Mouse (Mus musculus) MEL (cell line): ENCODE measurements around the gene Pip4p1. TPM values are rescaled to one million over a fixed set of nuclear protein-coding genes. Genes with fewer than 3 reads are reported as not detected.
"Not testable (repeated sequence)": the region's sequence is repeated elsewhere in the genome, so short reads cannot be mapped to it uniquely, and the experiment has no call there.

Source experiments
- DNase-seq: peaks from one replicate; pipeline ENCODE4 v3.0.0; 2011; ENCODE audit warnings: low read depth, low spot score
- H3K27ac ChIP-seq: 2 replicates; pipeline ENCODE4 v1.5.1; 2012; ENCODE audit warnings: low read depth, mild to moderate bottlenecking, control low read depth, low read length, moderate library complexity; ENCODE audit not compliant: control insufficient read depth
- H3K27me3 ChIP-seq, 2 experiments: fragments of 150-350 bp in 1 of 2; sonication (generic) in 1 of 2; 2 replicates each; pipeline ENCODE4 v1.6.1; 2012; ENCODE audit warnings: low read length in 2 of 2, mild to moderate bottlenecking in 2 of 2, improper control_type of control experiment in 1 of 2, moderate library complexity in 1 of 2; ENCODE audit not compliant: insufficient read depth in 2 of 2, control insufficient read depth in 1 of 2
- H3K36me3 ChIP-seq, 2 experiments: 2 replicates each; pipeline ENCODE4 v1.6.1; 2012 to 2014; ENCODE audit warnings: low read length in 2 of 2, improper control_type of control experiment in 1 of 2, inconsistent platforms in 1 of 2, mild to moderate bottlenecking in 1 of 2; ENCODE audit not compliant: insufficient read depth in 2 of 2, control insufficient read depth in 1 of 2
- H3K4me1 ChIP-seq, 2 experiments: fragments of 150-350 bp in 1 of 2; sonication (generic) in 1 of 2; 2 replicates each; pipeline ENCODE4 v1.6.1; 2012; ENCODE audit warnings: low read length in 2 of 2, improper control_type of control experiment in 1 of 2, mild to moderate bottlenecking in 1 of 2; ENCODE audit not compliant: insufficient read depth in 2 of 2, control insufficient read depth in 1 of 2
- H3K4me3 ChIP-seq, 2 experiments: fragments of 150-350 bp in 1 of 2; sonication (generic) in 1 of 2; 2 replicates each; pipeline ENCODE4 v1.5.1; 2012; ENCODE audit warnings: low read depth in 2 of 2, low read length in 2 of 2, mild to moderate bottlenecking in 2 of 2, moderate library complexity in 2 of 2, control low read depth in 1 of 2, improper control_type of control experiment in 1 of 2; ENCODE audit not compliant: control insufficient read depth in 1 of 2, insufficient read depth in 1 of 2
- H3K79me2 ChIP-seq: 2 replicates; pipeline ENCODE4 v1.6.1; 2012; ENCODE audit warnings: mild to moderate bottlenecking, low read length, moderate library complexity; ENCODE audit not compliant: control insufficient read depth, poor library complexity, insufficient read depth
- H3K9ac ChIP-seq: 2 replicates; pipeline ENCODE4 v1.6.1; 2012; ENCODE audit warnings: low read depth, mild to moderate bottlenecking, control low read depth, low read length, moderate library complexity; ENCODE audit not compliant: control insufficient read depth, poor library complexity, severe bottlenecking
- H3K9me3 ChIP-seq: fragments of 150-350 bp; sonication (generic); replicated peaks from 2 replicates; pipeline ENCODE4 v1.6.1; 2012; ENCODE audit warnings: mild to moderate bottlenecking, low read length, improper control_type of control experiment, moderate library complexity; ENCODE audit not compliant: insufficient read depth
- BHLHE40 ChIP-seq: IDR thresholded peaks from 2 replicates; pipeline ENCODE4 v1.6.1; 2012; ENCODE audit warnings: low read depth, mild to moderate bottlenecking, inconsistent platforms, low read length, improper control_type of control experiment, borderline replicate concordance
- CHD1 ChIP-seq: IDR thresholded peaks from 2 replicates; pipeline ENCODE4 v1.6.1; 2012; ENCODE audit warnings: low read depth, mild to moderate bottlenecking, inconsistent platforms, low read length, improper control_type of control experiment
- CTCF ChIP-seq, 3 experiments: IDR thresholded peaks in 2 of 3; conservative IDR thresholded peaks in 1 of 3; 2 replicates each; pipeline ENCODE4 v1.5.1; 2011 to 2012; ENCODE audit warnings: low read length in 3 of 3, low read depth in 2 of 3, mild to moderate bottlenecking in 2 of 3, improper control_type of control experiment in 1 of 3, inconsistent platforms in 1 of 3, mixed read lengths in 1 of 3, moderate library complexity in 1 of 3; ENCODE audit not compliant: control insufficient read depth in 1 of 3, insufficient read depth in 1 of 3, poor library complexity in 1 of 3, severe bottlenecking in 1 of 3
- EP300 ChIP-seq, 2 experiments: IDR thresholded peaks; 2 replicates each; pipeline ENCODE4 v1.6.1; 2011; ENCODE audit warnings: improper control_type of control experiment in 2 of 2, low read length in 2 of 2, low read depth in 1 of 2, mild to moderate bottlenecking in 1 of 2
- GABPA ChIP-seq: IDR thresholded peaks from 2 replicates; pipeline ENCODE4 v1.6.1; 2012; ENCODE audit warnings: low read depth, mild to moderate bottlenecking, inconsistent platforms, low read length, improper control_type of control experiment, moderate library complexity
- GATA1 ChIP-seq: IDR thresholded peaks from 2 replicates; pipeline ENCODE4 v1.6.1; 2011; ENCODE audit warnings: low read depth, low read length, improper control_type of control experiment
- HCFC1 ChIP-seq: IDR thresholded peaks from 2 replicates; pipeline ENCODE4 v1.6.1; 2012; ENCODE audit warnings: low read depth, mild to moderate bottlenecking, inconsistent platforms, low read length, improper control_type of control experiment, moderate library complexity
- KAT2A ChIP-seq: conservative IDR thresholded peaks from 2 replicates; pipeline ENCODE4 v1.6.1; 2012; ENCODE audit warnings: low read depth, low read length, improper control_type of control experiment, inconsistent platforms
- MAFK ChIP-seq: IDR thresholded peaks from 2 replicates; pipeline ENCODE4 v1.6.1; 2011; ENCODE audit warnings: low read depth, mild to moderate bottlenecking, low read length, improper control_type of control experiment, borderline replicate concordance
- MAZ ChIP-seq: IDR thresholded peaks from 2 replicates; pipeline ENCODE4 v1.6.1; 2012; ENCODE audit warnings: low read depth, mild to moderate bottlenecking, inconsistent platforms, low read length, improper control_type of control experiment
- MXI1 ChIP-seq: IDR thresholded peaks from 2 replicates; pipeline ENCODE4 v1.6.1; 2011; ENCODE audit warnings: mild to moderate bottlenecking, low read depth, low read length, improper control_type of control experiment
- MYB ChIP-seq: IDR thresholded peaks from 2 replicates; pipeline ENCODE4 v1.6.1; 2011; ENCODE audit warnings: mild to moderate bottlenecking, low read depth, low read length, improper control_type of control experiment
- MYC ChIP-seq: IDR thresholded peaks from 2 replicates; pipeline ENCODE4 v1.6.1; 2011; ENCODE audit warnings: low read depth, mild to moderate bottlenecking, low read length, improper control_type of control experiment, moderate library complexity
- NELFE ChIP-seq: IDR thresholded peaks from 2 replicates; pipeline ENCODE4 v1.6.1; 2011; ENCODE audit warnings: low read depth, low read length, improper control_type of control experiment
- POLR2A ChIP-seq, 2 experiments: IDR thresholded peaks; 2 replicates each; pipeline ENCODE4 v1.6.1; 2011 to 2012; ENCODE audit warnings: low read length in 2 of 2, mild to moderate bottlenecking in 2 of 2, control low read depth in 1 of 2, improper control_type of control experiment in 1 of 2, low read depth in 1 of 2, moderate library complexity in 1 of 2; ENCODE audit not compliant: control insufficient read depth in 1 of 2, insufficient read depth in 1 of 2, poor library complexity in 1 of 2
- POLR2AphosphoS5 ChIP-seq: IDR thresholded peaks from 2 replicates; pipeline ENCODE4 v1.6.1; 2012; ENCODE audit warnings: low read depth, borderline replicate concordance, mild to moderate bottlenecking, inconsistent platforms, low read length, moderate library complexity, mixed read lengths
- TAL1 ChIP-seq: IDR thresholded peaks from 2 replicates; pipeline ENCODE4 v1.6.1; 2012; ENCODE audit warnings: mild to moderate bottlenecking, inconsistent platforms, low read length, moderate library complexity, mixed read lengths
- TBP ChIP-seq: IDR thresholded peaks from 2 replicates; pipeline ENCODE4 v1.8.0; 2011; ENCODE audit warnings: low read depth, low read length, improper control_type of control experiment
- USF1 ChIP-seq: IDR thresholded peaks from 2 replicates; pipeline ENCODE4 v1.6.1; 2014; ENCODE audit warnings: low read depth, mild to moderate bottlenecking, inconsistent platforms, low read length, improper control_type of control experiment, moderate library complexity
- ZNF384 ChIP-seq: IDR thresholded peaks from 2 replicates; pipeline ENCODE4 v1.6.1; 2012; ENCODE audit warnings: low read depth, mild to moderate bottlenecking, inconsistent platforms, low read length, improper control_type of control experiment
- polyA plus RNA-seq, 2 experiments: library from polyadenylated mRNA; stranded (reverse) in 1 of 2; unstranded in 1 of 2; fragments of >175 nt in 1 of 2; fragments of >200 nt in 1 of 2; gene quantifications; 2 replicates each; pipeline versions ENCODE4 v1.2.1 to v1.2.4; 2012; ENCODE audit warnings: low replicate concordance in 2 of 2, low read depth in 1 of 2; ENCODE audit not compliant: insufficient read length in 2 of 2, insufficient read depth in 1 of 2, missing spikeins in 1 of 2
- total RNA-seq: library from RNA; depleted of rRNA; stranded (reverse); fragments of 300-350 nt; gene quantifications from 2 replicates; pipeline ENCODE4 v1.2.3, GENCODE M21; 2012

Gene Pip4p1
- total and polyA plus RNA-seq, 3 experiments, result 12.2 to 21.6 TPM; not detected in 1

GRCm38 (mm10) chr14:50968216-50968980, 37.7 kb upstream of the Pip4p1 start:
- no peak overlapping the region for H3K27ac ChIP-seq
- no peak overlapping the region for H3K4me3 ChIP-seq
- peak; percentile 16 for DNase-seq
- no peaks in the 10 kb centered on the region for H3K27me3 ChIP-seq
- no peaks in the 10 kb centered on the region for H3K4me1 ChIP-seq
- no peak overlapping the region for H3K9ac ChIP-seq
- no peaks in the 10 kb centered on the region for H3K9me3 ChIP-seq
- H3K79me2 ChIP-seq, result no peaks in the 10 kb centered on the region
- TF ChIP-seq HCFC1 (no peak), GABPA (no peak), POLR2AphosphoS5 (no peak), KAT2A (no peak), MAZ (no peak), POLR2A (IDR thresholded peaks at IDR 0.05; ENCODE audit: control insufficient read depth in 1 of 2, insufficient read depth in 1 of 2, low read depth in 1 of 2, low read length in 2 of 2, poor library complexity in 1 of 2) (no peak), MYC (no peak), MYB (no peak), NELFE (no peak), MAFK (no peak), BHLHE40 (no peak), ZNF384 (no peak), CHD1 (no peak), USF1 (no peak), MXI1 (no peak), EP300 (IDR thresholded peaks at IDR 0.05; ENCODE audit: low read depth in 1 of 2, low read length in 2 of 2) (no peak), TAL1 (no peak), TBP (no peak), CTCF (IDR thresholded peaks at IDR 0.05 in 2 of 3, conservative IDR thresholded peaks at IDR 0.05 in 1 of 3; ENCODE audit: control insufficient read depth in 1 of 3, insufficient read depth in 1 of 3, low read depth in 2 of 3, low read length in 3 of 3, poor library complexity in 1 of 3, severe bottlenecking in 1 of 3) (no peak), GATA1 (no peak)
- no peaks in the 10 kb centered on the region for H3K36me3 ChIP-seq

DNA sequence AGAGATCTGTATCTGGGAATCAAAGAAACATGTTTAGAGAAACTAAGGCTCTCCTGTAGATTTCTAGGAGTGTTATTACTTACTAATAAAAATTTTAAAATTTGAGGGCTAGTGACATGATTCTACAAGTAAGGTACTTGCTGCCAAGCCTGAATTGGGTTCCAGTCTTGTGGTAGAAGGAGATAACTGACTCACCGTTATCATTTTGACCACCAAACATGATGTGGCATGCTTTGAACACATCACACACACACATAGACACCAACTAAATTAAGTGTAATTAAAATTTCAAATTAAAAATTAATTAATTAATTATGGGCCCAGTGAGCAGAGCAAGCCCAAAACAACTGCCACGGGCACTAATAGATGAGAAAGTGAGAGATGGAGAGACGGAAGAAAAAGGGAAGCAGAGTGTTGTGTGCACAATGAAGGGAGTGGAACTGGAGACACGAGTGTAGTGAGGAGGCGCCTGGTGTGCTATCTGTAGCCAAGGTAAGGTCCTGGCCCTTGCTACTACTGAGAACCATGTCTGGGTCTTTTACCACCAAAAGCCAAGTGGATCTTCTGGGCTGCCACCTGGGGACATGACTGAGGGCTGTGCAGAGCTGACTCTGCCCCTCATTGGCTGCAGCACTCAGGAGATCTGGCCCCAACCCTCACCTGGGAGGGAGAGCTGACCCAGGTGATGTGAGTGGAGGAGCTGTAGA, 27.8 kb upstream of the Pip4p1 start:
- peak; percentile 6 for DNase-seq
- H3K9ac ChIP-seq, H3K4me1 ChIP-seq, H3K9me3 ChIP-seq, H3K27me3 ChIP-seq, H3K36me3 ChIP-seq, H3K4me3 ChIP-seq, H3K27ac ChIP-seq, H3K79me2 ChIP-seq: not testable (repeated sequence)

- H3K9ac ChIP-seq, H3K79me2 ChIP-seq, H3K27me3 ChIP-seq, H3K4me1 ChIP-seq, H3K36me3 ChIP-seq, H3K27ac ChIP-seq, H3K9me3 ChIP-seq: not testable (repeated sequence)
- peak overlapping the region in 1 of 2 experiments; percentile 61; a peak in 2 of 4 replicates for H3K4me3 ChIP-seq
- DNase-seq, result peak; percentile 2
These were observed 26.5 kb upstream of the Pip4p1 start for GRCm38 (mm10) chr14:50957146-50957545.

GRCm38 (mm10) chr14:50956724-50957123, 26.1 kb upstream of the Pip4p1 start:
- not testable (repeated sequence) for H3K9me3 ChIP-seq, H3K4me1 ChIP-seq, H3K27ac ChIP-seq, H3K79me2 ChIP-seq, H3K27me3 ChIP-seq, H3K36me3 ChIP-seq
- Histone ChIP-seq H3K4me3 (peak overlapping the region; percentile 55 to 61), H3K9ac (peak overlapping the region; percentile 14; the same call in 1 of the 2 replicates)
- peak; percentile 33 for DNase-seq
